Mouse (Mus musculus) liver, postnatal 0 days (tissue): ENCODE results near the gene Adcy6.

ENCODE experiments used
- CTCF ChIP-seq: sonication (generic); IDR thresholded peaks from 2 replicates; pipeline ENCODE4 v1.5.1; 2016; ENCODE audit warnings: antibody characterized with exemption, low read depth
- EP300 ChIP-seq: IDR thresholded peaks from 2 replicates; pipeline ENCODE4 v1.6.1; 2016; ENCODE audit warnings: antibody characterized with exemption, low read depth, mild to moderate bottlenecking

DNA sequence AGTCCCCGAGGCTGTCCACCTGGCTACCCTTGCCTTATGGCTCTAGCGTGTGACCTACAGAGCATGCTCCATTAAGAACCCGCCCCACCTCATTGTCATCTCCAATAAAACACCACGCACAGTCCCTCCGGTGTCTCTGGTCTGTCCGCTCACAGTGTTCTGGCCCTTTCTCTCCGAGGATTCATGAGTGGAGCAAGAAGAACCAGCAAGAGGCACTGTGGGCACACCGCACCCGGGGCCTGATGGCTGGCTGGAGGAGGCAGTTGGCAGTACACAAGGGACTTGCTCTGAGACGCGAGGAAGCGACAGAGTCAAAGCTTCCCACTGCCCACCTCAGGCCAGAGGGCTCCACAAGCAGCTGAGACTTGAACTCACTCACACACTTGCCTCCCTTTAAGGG is 34.5 kb upstream of the Adcy6 start:
- TF ChIP-seq CTCF (no peak), EP300 (no peak)
